8 mouse cellular contexts compared by ENCODE assay signal in the genomic region with DNA sequence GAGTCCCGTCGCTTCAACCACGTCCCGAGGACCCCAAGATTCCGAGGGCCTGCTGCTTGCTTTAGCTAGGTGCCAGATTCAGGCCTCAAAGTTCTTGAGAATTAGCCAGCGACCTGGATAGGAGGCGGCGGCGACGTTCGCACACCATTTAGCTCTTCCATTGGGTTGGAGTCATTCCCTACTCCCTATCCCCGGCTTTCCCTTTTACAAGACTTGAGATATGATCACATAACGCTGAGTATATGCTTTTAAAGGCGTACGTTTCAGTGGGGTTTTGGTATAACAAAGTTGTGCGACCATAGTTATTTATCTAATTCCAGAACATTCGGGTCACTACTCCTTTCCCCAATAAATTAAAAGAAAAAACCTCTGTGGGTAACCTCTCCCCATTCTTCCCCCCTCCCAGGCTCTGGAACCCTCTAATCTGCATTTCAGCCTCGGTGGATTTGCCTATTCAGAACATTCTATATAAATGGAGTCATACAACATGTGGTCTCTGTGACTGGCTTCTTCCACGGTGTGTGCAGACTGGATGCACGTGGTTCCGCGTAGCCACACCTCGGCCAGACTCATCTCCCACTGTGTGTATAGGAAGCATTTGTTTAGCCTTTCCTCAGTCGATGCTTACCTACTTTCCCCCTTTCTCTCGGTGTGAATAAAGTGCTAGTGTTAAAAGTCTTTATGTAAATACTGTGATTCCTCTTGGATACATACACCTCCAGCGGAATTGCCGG. TPM values are rescaled to one million over a fixed set of nuclear protein-coding genes. Genes with fewer than 3 reads are reported as not detected.
DNase-seq lines count a peak whose midpoint lies in the region; ATAC-seq and TF ChIP-seq lines count a peak whose summit lies in the region.

Gene Mras, minus strand, starts transcription at position 351 of the 734 bp plus-strand sequence.

- DNase-seq in layer of hippocampus, adult 8-10 months (ENCODE audit: low spot score in 2 of 2): no peak
- no peak for DNase-seq in layer of hippocampus, adult 9-11 months
- no peak for DNase-seq in adrenal gland, adult 8-10 months
- no peak for DNase-seq in forebrain, embryonic 14.5 days (ENCODE audit: low spot score)
- no peak for DNase-seq in left cerebral cortex, adult 8-10 months (ENCODE audit: low spot score in 2 of 2)
- peak; percentile 45 for DNase-seq in midbrain, postnatal 0 days (ENCODE audit: low spot score)
- no peak for DNase-seq in urinary bladder, postnatal 10 days (ENCODE audit: low spot score)
- DNase-seq in lung, postnatal 14 days: no peak

- H3K27me3 ChIP-seq in forebrain, embryonic 14.5 days (replicated peaks; ENCODE audit: control insufficient read depth, insufficient read depth, low read length): peaks cover 2% of the 10 kb centered on the region; the same call in 1 of the 2 replicates
- no peaks in the 10 kb centered on the region for H3K27me3 ChIP-seq in midbrain, postnatal 0 days (ENCODE audit: insufficient read depth, low read length)

- no peaks in the 10 kb centered on the region for H3K9me3 ChIP-seq in forebrain, embryonic 14.5 days (replicated peaks; ENCODE audit: control insufficient read depth, low read length)
- H3K9me3 ChIP-seq in midbrain, postnatal 0 days (ENCODE audit: low read length): no peaks in the 10 kb centered on the region

- H3K4me3 ChIP-seq in forebrain, embryonic 14.5 days (ENCODE audit: low read depth, low read length): peak within 1 kb of the TSS; percentile 81
- peak within 1 kb of the TSS; percentile 87 for H3K4me3 ChIP-seq in midbrain, postnatal 0 days (ENCODE audit: low read depth, low read length)

- H3K27ac ChIP-seq in forebrain, embryonic 14.5 days (ENCODE audit: low read depth, low read length): peak within 1 kb of the TSS; percentile 87
- H3K27ac ChIP-seq in midbrain, postnatal 0 days (ENCODE audit: low read depth, low read length): peak within 1 kb of the TSS; percentile 92

- H3K36me3 ChIP-seq in forebrain, embryonic 14.5 days (ENCODE audit: control insufficient read depth, insufficient read depth, low read length): no peaks in the 10 kb centered on the region
- H3K36me3 ChIP-seq in midbrain, postnatal 0 days (ENCODE audit: insufficient read depth, low read length): no peaks in the 10 kb centered on the region

- peak within 1 kb of the TSS; percentile 93 for H3K9ac ChIP-seq in forebrain, embryonic 14.5 days (ENCODE audit: low read length)
- peak within 1 kb of the TSS; percentile 92 for H3K9ac ChIP-seq in midbrain, postnatal 0 days (replicated peaks; ENCODE audit: low read length, poor library complexity, severe bottlenecking)

- peak; percentile 12 for ATAC-seq in forebrain, embryonic 14.5 days
- ATAC-seq in midbrain, postnatal 0 days (ENCODE audit: low FRiP score): no peak

- no peak for TF ChIP-seq CTCF in midbrain, postnatal 0 days (IDR thresholded peaks at IDR 0.05)

- WGBS in forebrain, embryonic 14.5 days: 18% methylated on average over 27 of the region's 27 CpGs
- 17% methylated on average over 27 of the region's 27 CpGs for WGBS in midbrain, postnatal 0 days

- H3K4me2 ChIP-seq in forebrain, embryonic 14.5 days (ENCODE audit: low read length): peak within 1 kb of the TSS; percentile 84
- peak within 1 kb of the TSS; percentile 92 for H3K4me2 ChIP-seq in midbrain, postnatal 0 days (ENCODE audit: low read depth, low read length, poor library complexity, severe bottlenecking)

- peaks cover 25% of the 10 kb centered on the region for H3K4me1 ChIP-seq in forebrain, embryonic 14.5 days (ENCODE audit: control insufficient read depth, insufficient read depth, low read length)
- H3K4me1 ChIP-seq in midbrain, postnatal 0 days (ENCODE audit: insufficient read depth, low read length): peaks cover 25% of the 10 kb centered on the region; the same call in 1 of the 2 replicates

RNA-seq across cellular contexts. Expression of gene Mras, which starts in this region (rescaled TPM):
- 100 to 1,000 TPM; 133 to 164 (median 142) TPM for total RNA-seq in layer of hippocampus, adult 8-10 months (2022)
- 100 to 1,000 TPM in 2 of 4 experiments, 10 to 100 TPM in 2; 57.5 to 105 (median 81.7) TPM for total RNA-seq in adrenal gland, adult 8-10 months (2022)
- polyA plus RNA-seq in forebrain, embryonic 14.5 days (2014; fragmentation: Nextera tagmentation; extraction: Ambion mirVana): 51.8 and 56.8 TPM in 2 replicates
- 100 to 1,000 TPM; 140 to 166 (median 153) TPM for total RNA-seq in left cerebral cortex, adult 8-10 months (2022)
- total RNA-seq in midbrain, postnatal 0 days (2014; rRNA removed): 73.8 and 92.9 TPM in 2 replicates
- polyA plus RNA-seq in midbrain, postnatal 0 days (2015; fragmentation: Nextera tagmentation; extraction: Ambion mirVana): 70.0 and 72.6 TPM in 2 replicates
